Mouse (Mus musculus): ENCODE data around the gene Gbgt1. TPM values are rescaled to one million over a fixed set of nuclear protein-coding genes. Genes with fewer than 3 reads are reported as not detected.

Gbgt1 gene
- 0.56 and 1.1 TPM in 2 replicates for polyA plus RNA-seq (2015; fragmentation: Nextera tagmentation; extraction: Ambion mirVana)

DNA sequence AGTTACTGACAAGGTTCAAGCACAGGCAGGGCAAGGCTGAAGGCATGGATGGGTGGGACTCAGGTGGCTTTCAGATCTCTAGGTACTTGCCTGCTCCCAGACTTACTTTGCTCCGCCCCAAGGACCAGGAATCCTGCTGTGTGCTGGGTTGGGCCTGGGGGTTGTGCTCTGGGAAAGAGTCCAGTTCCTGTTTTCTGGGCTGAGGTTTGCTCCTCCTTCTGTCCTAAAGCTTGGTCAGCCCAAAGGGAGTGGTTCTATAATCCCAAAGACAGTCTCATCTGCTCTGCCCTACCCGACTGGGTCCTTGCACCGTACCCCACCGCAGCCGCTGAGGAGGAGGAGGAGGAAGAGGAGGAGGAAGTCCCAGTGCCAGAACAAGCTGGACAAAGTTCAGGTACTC is at the start of gene Gbgt1:
Gene Gbgt1, plus strand, starts transcription at position 221 of the 400 bp plus-strand sequence.
- H3K4me2 ChIP-seq, result no peak within 1 kb of the TSS
- ATAC-seq (ENCODE audit: insufficient number of reproducible peaks, low FRiP score, low TSS enrichment, low read depth), result no peak
- H3K27ac ChIP-seq, result peak within 1 kb of the TSS; percentile 69
- H3K4me1 ChIP-seq, result peaks cover 13% of the 10 kb centered on the region
- H3K27me3 ChIP-seq, result no peaks in the 10 kb centered on the region
- H3K36me3 ChIP-seq, result no peaks in the 10 kb centered on the region
- WGBS, result 74% methylated on average over 5 of the region's 5 CpGs
- H3K9ac ChIP-seq, result no peak within 1 kb of the TSS
- H3K9me3 ChIP-seq, result no peaks in the 10 kb centered on the region
- no peak within 1 kb of the TSS for H3K4me3 ChIP-seq

DNA sequence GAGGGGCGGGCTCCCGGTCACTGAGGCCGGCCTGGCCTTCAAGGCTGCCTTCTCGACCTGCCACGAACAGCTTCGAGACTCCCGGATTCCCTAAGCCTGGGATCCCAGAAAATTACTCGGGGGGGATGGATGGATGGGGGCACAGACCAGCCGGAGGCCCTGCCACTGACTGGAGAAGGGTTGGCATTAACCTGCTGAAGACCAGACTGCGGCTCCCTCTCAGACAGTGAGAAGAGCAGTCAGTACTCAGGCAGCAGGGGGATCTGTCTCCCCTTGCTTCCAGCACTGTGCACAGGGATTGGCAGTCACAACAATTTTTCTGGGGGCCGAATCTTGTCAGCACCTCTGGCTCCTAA is 49.4 kb upstream of the Gbgt1 start:
- Histone ChIP-seq H3K36me3 (peaks cover 29% of the 10 kb centered on the region), H3K9ac (peak overlapping the region; percentile 88), H3K4me3 (peak overlapping the region; percentile 81), H3K27me3 (no peaks in the 10 kb centered on the region), H3K4me1 (peaks cover 10% of the 10 kb centered on the region), H3K4me2 (peak overlapping the region; percentile 95), H3K9me3 (no peaks in the 10 kb centered on the region), H3K27ac (peak overlapping the region; percentile 84)
- no peak for ATAC-seq (ENCODE audit: insufficient number of reproducible peaks, low FRiP score, low TSS enrichment, low read depth)
- WGBS, result 6% methylated on average over 11 of the region's 11 CpGs

DNA sequence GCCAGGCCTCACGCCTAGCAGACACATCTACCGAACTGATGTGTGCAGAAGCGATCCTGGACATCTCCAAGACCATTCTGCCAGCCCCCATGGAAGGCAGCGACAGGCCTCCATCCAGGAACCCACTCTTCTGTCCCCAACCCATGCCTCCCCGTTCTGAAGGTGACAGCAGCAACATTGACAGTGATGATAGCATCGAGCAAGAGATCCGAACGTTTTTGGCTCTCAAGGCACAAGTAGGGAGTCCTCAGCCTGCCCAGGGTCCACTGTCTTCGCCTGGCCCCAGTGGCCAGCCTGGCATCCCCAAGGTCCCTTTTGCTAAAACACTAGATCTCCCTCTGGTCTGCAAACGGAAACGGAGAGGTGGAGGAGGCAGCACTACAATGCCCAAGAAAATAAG is 45.0 kb upstream of the Gbgt1 start:
- H3K4me3 ChIP-seq, result no peak overlapping the region
- peaks cover 10% of the 10 kb centered on the region for H3K4me1 ChIP-seq
- ATAC-seq (ENCODE audit: insufficient number of reproducible peaks, low FRiP score, low TSS enrichment, low read depth), result no peak
- no peak overlapping the region for H3K27ac ChIP-seq
- H3K27me3 ChIP-seq, result no peaks in the 10 kb centered on the region
- 90% methylated on average over 11 of the region's 11 CpGs for WGBS
- H3K9ac ChIP-seq, result no peak overlapping the region
- H3K9me3 ChIP-seq, result no peaks in the 10 kb centered on the region
- H3K4me2 ChIP-seq, result no peak overlapping the region
- H3K36me3 ChIP-seq, result peaks cover 52% of the 10 kb centered on the region

DNA sequence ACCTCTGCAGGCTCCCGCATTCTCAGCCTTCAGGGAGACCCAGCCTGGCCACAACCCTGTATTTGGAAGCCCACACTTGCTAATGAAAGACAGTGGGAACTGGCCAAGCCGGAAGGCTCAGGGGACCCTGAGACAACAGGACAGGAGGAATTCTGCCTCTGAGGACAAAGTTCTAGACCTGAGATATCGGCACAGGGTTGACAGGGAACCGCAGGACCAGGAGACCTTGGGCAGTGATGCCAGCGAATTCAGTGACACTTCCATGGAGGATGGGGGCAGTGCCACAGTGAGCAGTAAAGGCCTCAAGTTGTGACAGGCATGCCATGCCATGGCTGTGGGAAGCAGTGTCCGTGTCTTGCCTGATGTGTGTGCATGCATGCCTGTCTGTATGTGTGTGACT is 43.2 kb upstream of the Gbgt1 start:
- Histone ChIP-seq H3K27me3 (no peaks in the 10 kb centered on the region), H3K4me3 (no peak overlapping the region), H3K9me3 (no peaks in the 10 kb centered on the region), H3K27ac (no peak overlapping the region), H3K4me1 (no peaks in the 10 kb centered on the region), H3K36me3 (peaks cover 52% of the 10 kb centered on the region), H3K4me2 (no peak overlapping the region), H3K9ac (no peak overlapping the region)
- ATAC-seq (ENCODE audit: insufficient number of reproducible peaks, low FRiP score, low TSS enrichment, low read depth), result no peak
- 89% methylated on average over 6 of the region's 6 CpGs for WGBS

DNA sequence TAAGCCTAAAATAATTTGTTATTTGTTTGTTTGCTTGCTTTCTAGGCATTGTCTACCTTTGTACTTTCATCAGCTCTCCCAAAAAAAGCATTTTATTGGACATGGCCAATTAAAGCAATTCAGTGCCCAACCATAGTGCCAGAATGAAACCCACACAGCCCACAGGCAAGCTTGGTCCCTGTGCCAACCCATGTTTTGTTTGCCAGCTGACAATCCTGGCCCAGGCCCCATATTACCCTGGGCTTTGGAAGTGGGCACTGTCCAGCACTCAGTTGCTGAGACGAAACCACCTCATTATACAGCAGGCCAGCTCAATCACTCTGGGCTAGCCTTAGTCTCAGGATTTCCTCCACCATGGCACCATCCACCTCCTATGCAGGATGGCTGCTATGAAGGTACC is 40.1 kb upstream of the Gbgt1 start:
- Histone ChIP-seq H3K27ac (no peak overlapping the region), H3K27me3 (no peaks in the 10 kb centered on the region), H3K4me1 (no peaks in the 10 kb centered on the region), H3K4me3 (no peak overlapping the region), H3K36me3 (peaks cover 30% of the 10 kb centered on the region), H3K9me3 (no peaks in the 10 kb centered on the region), H3K9ac (no peak overlapping the region), H3K4me2 (no peak overlapping the region)
- 72% methylated on average over 1 of the region's 1 CpGs for WGBS
- ATAC-seq (ENCODE audit: insufficient number of reproducible peaks, low FRiP score, low TSS enrichment, low read depth), result no peak

DNA sequence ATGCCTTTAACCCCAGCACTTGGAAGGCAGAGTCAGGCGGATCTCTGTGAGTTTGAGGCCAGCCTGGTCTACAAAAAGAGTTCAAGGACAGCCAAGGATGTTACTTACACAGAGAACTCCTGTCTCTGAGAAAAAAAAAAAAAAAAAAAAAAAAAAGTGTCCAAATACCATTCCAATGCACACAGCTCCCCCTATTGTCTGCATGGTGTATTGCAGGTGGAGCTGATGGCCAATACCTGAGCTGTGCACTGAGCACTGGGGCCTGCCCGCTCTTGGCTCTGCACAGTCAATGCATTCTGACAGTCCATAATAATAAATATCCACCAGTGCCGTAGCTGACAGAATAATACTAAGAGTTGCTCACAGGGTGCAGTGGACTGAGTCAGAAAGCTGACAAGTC is 32.8 kb upstream of the Gbgt1 start:
- WGBS, result 44% methylated on average over 3 of the region's 3 CpGs

DNA sequence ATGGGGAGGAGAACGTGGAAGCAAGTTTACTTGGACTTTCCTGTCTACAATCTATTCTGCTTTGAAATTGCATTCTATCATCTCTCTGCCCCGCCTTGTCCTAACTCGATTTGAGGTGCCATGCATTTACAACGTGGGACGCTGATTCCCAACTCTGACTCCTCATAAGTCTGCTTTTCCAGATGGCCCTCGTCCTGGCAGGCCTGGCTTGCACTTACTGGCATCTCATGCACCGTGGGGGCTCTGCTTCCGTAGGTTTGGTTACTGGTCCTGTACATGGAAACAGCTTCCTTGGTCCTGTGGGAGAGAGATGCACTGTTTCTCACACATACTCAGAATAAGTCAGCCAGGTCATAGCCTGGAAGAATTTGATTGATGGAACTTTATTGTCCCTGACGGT is 31.8 kb upstream of the Gbgt1 start:
- no peak overlapping the region for H3K4me2 ChIP-seq
- peaks cover 9% of the 10 kb centered on the region for H3K36me3 ChIP-seq
- no peak overlapping the region for H3K27ac ChIP-seq
- no peak for ATAC-seq (ENCODE audit: insufficient number of reproducible peaks, low FRiP score, low TSS enrichment, low read depth)
- no peaks in the 10 kb centered on the region for H3K9me3 ChIP-seq
- H3K27me3 ChIP-seq, result no peaks in the 10 kb centered on the region
- 72% methylated on average over 9 of the region's 9 CpGs for WGBS
- no peak overlapping the region for H3K9ac ChIP-seq
- H3K4me3 ChIP-seq, result no peak overlapping the region
- H3K4me1 ChIP-seq, result peaks cover 21% of the 10 kb centered on the region

More for the DNA sequence above, 32.8 kb upstream of the Gbgt1 start:
- no peaks in the 10 kb centered on the region for H3K27me3 ChIP-seq
- no peak overlapping the region for H3K9ac ChIP-seq
- H3K4me2 ChIP-seq, result no peak overlapping the region
- no peaks in the 10 kb centered on the region for H3K36me3 ChIP-seq
- no peaks in the 10 kb centered on the region for H3K9me3 ChIP-seq
- H3K4me1 ChIP-seq, result peaks cover 18% of the 10 kb centered on the region
- no peak overlapping the region for H3K4me3 ChIP-seq
- no peak overlapping the region for H3K27ac ChIP-seq
- no peak for ATAC-seq (ENCODE audit: insufficient number of reproducible peaks, low FRiP score, low TSS enrichment, low read depth)

DNA sequence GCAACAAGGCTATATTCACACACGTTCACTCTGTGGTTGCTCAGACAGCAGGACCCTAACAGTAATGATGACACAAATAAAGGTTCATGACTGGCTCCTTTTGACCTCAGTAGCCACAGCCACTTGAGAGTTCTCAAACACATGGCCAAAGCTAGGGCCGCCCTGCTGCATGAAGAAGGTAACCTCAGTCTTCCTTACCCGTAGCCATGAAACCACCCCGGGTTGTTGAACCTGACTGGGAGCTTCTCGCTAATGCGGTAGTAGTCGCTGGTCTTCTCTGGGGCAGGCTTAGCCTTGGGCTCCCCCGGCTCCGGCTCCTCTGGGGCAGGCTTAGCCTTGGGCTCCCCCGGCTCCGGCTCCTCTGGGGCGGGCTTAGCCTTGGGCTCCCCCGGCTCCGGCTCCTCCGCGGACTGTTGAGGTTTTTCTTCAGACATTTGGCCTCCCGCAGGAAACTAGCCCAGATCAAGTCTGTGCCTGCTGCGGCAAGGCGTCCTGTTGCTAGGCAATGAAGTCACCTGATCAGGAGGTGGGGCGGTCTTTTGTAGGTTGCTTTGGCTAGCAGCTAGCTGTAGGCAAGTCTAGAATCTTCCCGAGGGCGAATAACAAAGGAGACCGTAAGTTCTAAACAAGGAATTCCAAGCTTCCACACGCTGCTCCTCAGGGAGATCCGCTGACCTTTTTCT is 30.7 kb upstream of the Gbgt1 start, which contains the start of gene 1700007K13Rik:
Gene 1700007K13Rik, minus strand, starts transcription at position 497 of the 683 bp plus-strand sequence.
- no peak within 1 kb of the TSS for H3K27ac ChIP-seq
- peaks cover 21% of the 10 kb centered on the region for H3K4me1 ChIP-seq
- H3K9ac ChIP-seq, result no peak within 1 kb of the TSS
- H3K4me2 ChIP-seq, result peak within 1 kb of the TSS; percentile 59
- peak within 1 kb of the TSS; percentile 32 for H3K4me3 ChIP-seq
- ATAC-seq (ENCODE audit: insufficient number of reproducible peaks, low FRiP score, low TSS enrichment, low read depth), result peak; percentile 62; the same call in 1 of the 2 replicates
- H3K9me3 ChIP-seq, result no peaks in the 10 kb centered on the region
- WGBS, result 5% methylated on average over 25 of the region's 25 CpGs
- H3K27me3 ChIP-seq, result no peaks in the 10 kb centered on the region
- peaks cover 20% of the 10 kb centered on the region for H3K36me3 ChIP-seq

DNA sequence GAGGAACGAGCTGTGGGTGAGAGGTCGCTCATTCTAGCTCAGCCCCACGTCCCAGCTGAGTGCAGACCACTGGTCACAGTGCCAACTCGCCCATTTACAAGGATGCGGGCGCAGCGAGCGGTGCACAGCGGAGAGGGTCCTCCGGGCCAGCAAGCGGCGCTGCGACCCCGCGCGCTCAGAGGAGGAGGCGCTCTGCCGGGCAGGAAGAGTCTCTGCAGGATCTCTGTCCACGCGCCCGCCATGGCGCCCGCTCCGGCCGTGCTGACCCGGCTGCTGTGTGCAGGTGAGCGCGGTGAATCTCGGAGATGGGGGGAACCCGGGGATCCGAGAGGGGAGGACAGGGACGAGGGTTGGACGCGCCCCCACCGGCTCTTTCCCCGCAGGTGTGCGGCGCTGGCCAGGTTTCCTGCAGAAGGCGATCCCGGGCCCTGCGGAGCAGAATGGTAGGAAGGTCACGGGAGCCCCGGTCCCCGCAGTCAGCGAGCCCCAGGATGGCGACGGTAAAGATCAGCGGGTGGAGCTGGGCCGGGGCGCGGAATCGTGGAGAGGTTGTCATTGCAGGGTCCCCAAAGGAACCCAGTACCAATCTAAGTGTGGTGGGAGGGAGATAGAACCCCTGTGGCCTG is 28.7 kb upstream of the Gbgt1 start, which contains the start of gene Mrps2:
Gene Mrps2, plus strand, starts transcription at position 207 of the 626 bp plus-strand sequence.
- H3K9me3 ChIP-seq, result no peaks in the 10 kb centered on the region
- H3K9ac ChIP-seq, result peak within 1 kb of the TSS; percentile 92
- ATAC-seq (ENCODE audit: insufficient number of reproducible peaks, low FRiP score, low TSS enrichment, low read depth), result peak; percentile 84
- H3K27ac ChIP-seq, result 0 out of 2 replicates have a peak within 1 kb of the TSS, but pooled peaks have one; percentile 47
- H3K4me3 ChIP-seq, result peak within 1 kb of the TSS; percentile 92
- no peaks in the 10 kb centered on the region for H3K27me3 ChIP-seq
- H3K4me1 ChIP-seq, result peaks cover 21% of the 10 kb centered on the region
- H3K4me2 ChIP-seq, result peak within 1 kb of the TSS; percentile 56
- H3K36me3 ChIP-seq, result peaks cover 38% of the 10 kb centered on the region
- under 1% methylated on average over 52 of the region's 52 CpGs for WGBS

DNA sequence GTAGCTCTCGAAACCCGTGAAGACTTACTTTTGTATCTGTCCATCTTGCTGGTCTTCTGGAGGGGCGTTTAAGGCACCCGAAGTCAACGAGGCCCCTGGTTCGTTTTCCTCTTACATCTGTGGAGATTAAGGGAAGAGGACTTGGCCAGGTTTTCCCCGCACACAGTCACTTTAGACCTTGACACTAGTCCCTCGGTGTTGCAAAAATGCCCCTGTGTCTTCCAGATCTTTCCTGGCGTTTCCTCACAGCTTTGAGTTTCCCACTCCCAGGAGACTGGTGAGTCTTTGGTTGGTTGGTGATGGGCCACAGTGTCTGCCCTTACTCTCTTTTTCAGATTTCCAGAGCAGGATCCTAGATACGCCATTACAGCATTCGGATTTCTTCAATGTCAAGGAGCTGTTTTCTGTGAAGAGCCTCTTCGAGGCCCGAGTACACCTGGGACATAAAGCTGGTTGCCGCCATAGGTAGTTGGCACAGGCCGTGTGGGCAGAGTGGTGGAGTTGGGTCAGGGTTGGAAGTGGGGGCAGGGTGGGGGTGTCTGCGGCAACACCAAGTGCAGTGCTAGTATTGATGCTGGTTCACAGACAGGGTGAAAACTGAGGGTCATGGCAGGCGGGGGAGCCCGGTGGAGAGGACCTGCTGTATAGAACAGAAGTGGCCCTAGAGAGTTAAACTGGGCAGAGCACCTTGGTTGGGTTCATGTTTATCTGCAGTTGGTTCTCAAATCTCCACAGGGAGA is 28.0 kb upstream of the Gbgt1 start:
- 54% methylated on average over 18 of the region's 18 CpGs for WGBS
- Histone ChIP-seq H3K4me2 (peak overlapping the region; percentile 56), H3K4me1 (peaks cover 21% of the 10 kb centered on the region), H3K9ac (peak overlapping the region; percentile 92), H3K27ac (no peak overlapping the region), H3K4me3 (peak overlapping the region; percentile 92), H3K36me3 (peaks cover 39% of the 10 kb centered on the region), H3K9me3 (no peaks in the 10 kb centered on the region), H3K27me3 (no peaks in the 10 kb centered on the region)
- ATAC-seq (ENCODE audit: insufficient number of reproducible peaks, low FRiP score, low TSS enrichment, low read depth), result no peak

DNA sequence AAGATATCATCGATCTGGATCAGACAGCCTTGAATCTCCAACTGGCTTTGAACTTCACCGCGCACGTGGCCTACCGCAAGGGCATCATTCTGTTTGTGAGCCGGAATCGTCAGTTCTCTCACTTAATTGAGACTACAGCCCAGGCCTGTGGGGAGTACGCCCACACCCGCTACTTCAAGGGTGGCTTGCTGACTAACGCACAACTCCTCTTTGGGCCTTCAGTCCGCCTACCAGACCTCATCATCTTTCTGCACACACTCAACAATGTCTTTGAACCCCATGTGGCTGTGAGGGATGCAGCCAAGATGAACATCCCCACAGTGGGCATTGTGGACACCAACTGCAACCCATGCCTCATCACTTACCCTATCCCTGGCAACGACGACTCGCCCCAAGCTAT is 27.2 kb upstream of the Gbgt1 start:
- no peak overlapping the region for H3K9ac ChIP-seq

DNA sequence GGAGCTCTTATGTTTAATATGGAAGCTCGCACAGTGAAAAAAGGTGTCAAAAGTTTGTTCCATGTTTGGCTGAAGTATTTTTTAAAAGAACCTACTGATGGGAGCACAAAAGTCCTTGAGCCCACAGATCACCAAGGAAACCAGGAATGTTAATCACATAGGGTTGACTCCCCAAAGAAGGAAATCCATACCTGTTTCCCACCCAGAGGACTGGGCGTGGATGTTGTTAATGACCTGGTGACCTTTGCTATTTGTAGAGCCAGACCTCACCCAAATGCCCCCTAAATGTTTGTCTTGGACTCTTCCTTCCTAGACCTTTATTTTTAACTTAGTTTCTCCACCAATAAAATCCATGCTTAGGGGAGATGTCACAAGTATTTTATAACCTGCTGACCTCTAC is 26.1 kb upstream of the Gbgt1 start:
- peaks cover 21% of the 10 kb centered on the region for H3K4me1 ChIP-seq
- H3K27me3 ChIP-seq, result no peaks in the 10 kb centered on the region
- ATAC-seq (ENCODE audit: insufficient number of reproducible peaks, low FRiP score, low TSS enrichment, low read depth), result no peak
- H3K27ac ChIP-seq, result no peak overlapping the region
- no peak overlapping the region for H3K4me3 ChIP-seq
- WGBS, result 91% methylated on average over 2 of the region's 2 CpGs
- H3K36me3 ChIP-seq, result peaks cover 39% of the 10 kb centered on the region
- no peak overlapping the region for H3K4me2 ChIP-seq
- no peaks in the 10 kb centered on the region for H3K9me3 ChIP-seq
- H3K9ac ChIP-seq, result no peak overlapping the region

More for the DNA sequence above, 27.2 kb upstream of the Gbgt1 start:
- Histone ChIP-seq H3K36me3 (peaks cover 39% of the 10 kb centered on the region), H3K4me2 (no peak overlapping the region), H3K4me1 (peaks cover 21% of the 10 kb centered on the region), H3K4me3 (no peak overlapping the region), H3K27me3 (no peaks in the 10 kb centered on the region), H3K27ac (no peak overlapping the region), H3K9me3 (no peaks in the 10 kb centered on the region)
- ATAC-seq (ENCODE audit: insufficient number of reproducible peaks, low FRiP score, low TSS enrichment, low read depth), result no peak
- WGBS, result 97% methylated on average over 14 of the region's 14 CpGs
